Mouse (Mus musculus): ENCODE data around the gene 4930470P17Rik. TPM values are rescaled to one million over a fixed set of nuclear protein-coding genes. Genes with fewer than 3 reads are reported as not detected.

Gene 4930470P17Rik
- polyA plus RNA-seq, 1 experiment from 2014 or later = not detected

DNA sequence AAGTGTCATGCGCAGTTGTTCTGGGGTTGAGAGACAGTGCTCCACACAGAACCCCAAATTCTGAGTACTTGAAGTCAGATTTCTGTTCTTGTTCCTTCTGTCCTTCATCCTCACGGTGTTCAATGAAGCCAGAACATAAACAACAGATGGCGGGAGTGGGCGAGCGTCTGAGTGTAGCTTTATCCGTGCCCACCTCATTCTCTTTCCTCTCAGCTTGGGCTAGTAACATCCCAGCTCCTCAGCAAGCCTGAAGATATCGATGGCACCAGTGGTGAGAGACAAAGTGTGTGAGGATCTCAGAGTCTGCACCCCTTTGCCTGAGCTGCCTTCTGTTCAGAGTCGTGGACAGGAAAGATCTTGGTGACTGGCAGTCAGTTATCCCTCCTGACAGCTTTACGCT, 62.6 kb downstream of the 4930470P17Rik start:
- Histone ChIP-seq H3K4me1 (peaks cover 6% of the 10 kb centered on the region; the same call in 1 of the 2 replicates), H3K27ac (replicated peaks) (no peak overlapping the region), H3K9me3 (no peaks in the 10 kb centered on the region), H3K4me3 (no peak overlapping the region), H3K4me2 (replicated peaks) (no peak overlapping the region), H3K27me3 (no peaks in the 10 kb centered on the region), H3K36me3 (no peaks in the 10 kb centered on the region), H3K9ac (replicated peaks) (no peak overlapping the region)
- 74% methylated on average over 9 of the region's 9 CpGs for WGBS
- ATAC-seq (replicated peaks) = no peak

DNA sequence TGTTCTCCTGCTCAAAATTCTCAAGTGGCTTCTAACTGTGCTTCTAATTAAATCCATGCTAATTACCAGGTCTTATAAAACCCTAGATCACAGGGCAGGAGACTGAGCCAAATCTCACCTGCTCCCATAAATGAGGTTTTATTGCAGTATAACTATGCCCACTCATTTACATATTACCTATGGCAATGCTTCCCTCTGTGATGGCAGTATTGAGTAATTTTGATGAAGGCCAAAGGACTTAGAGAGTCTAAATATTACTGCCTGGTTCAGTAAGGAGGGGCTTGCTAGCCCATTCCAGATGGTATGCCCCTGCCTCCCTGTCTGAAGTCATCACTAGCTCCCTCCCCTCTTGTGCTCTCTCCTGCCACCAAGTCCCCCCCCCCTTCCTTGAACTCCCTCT, 66.0 kb downstream of the 4930470P17Rik start:
- Histone ChIP-seq H3K9me3 (no peaks in the 10 kb centered on the region), H3K4me1 (peaks cover 15% of the 10 kb centered on the region), H3K27me3 (no peaks in the 10 kb centered on the region), H3K9ac (replicated peaks) (no peak overlapping the region), H3K4me2 (replicated peaks) (no peak overlapping the region), H3K27ac (replicated peaks) (no peak overlapping the region), H3K4me3 (no peak overlapping the region), H3K36me3 (no peaks in the 10 kb centered on the region)
- ATAC-seq (replicated peaks) = no peak

DNA sequence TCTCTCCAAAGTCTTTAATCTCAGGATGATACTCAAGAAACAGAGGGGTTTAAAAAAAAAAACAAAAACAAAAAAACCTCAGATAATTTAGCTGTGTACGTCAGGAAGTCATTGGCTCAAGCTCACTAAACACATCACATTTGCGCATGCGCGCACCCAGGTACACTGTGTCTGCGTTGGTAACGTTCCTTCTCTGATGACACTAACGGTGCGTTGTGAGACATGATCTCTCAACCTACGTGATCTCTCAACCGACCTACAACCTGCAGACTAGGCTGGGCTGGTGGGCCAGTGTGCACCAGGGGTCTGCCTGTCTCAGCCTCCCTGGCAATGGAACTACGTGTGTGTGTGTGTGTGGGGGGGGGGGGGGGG, 67.0 kb downstream of the 4930470P17Rik start:
- H3K4me1 ChIP-seq = peaks cover 15% of the 10 kb centered on the region
- no peaks in the 10 kb centered on the region for H3K27me3 ChIP-seq
- H3K9me3 ChIP-seq = no peaks in the 10 kb centered on the region
- no peak overlapping the region for H3K4me2 ChIP-seq (replicated peaks)
- H3K9ac ChIP-seq (replicated peaks) = no peak overlapping the region
- H3K36me3 ChIP-seq = no peaks in the 10 kb centered on the region
- 88% methylated on average over 11 of the region's 11 CpGs for WGBS
- ATAC-seq (replicated peaks) = no peak
- H3K27ac ChIP-seq (replicated peaks) = peak overlapping the region; percentile 63; the same call in 1 of the 2 replicates
- no peak overlapping the region for H3K4me3 ChIP-seq

DNA sequence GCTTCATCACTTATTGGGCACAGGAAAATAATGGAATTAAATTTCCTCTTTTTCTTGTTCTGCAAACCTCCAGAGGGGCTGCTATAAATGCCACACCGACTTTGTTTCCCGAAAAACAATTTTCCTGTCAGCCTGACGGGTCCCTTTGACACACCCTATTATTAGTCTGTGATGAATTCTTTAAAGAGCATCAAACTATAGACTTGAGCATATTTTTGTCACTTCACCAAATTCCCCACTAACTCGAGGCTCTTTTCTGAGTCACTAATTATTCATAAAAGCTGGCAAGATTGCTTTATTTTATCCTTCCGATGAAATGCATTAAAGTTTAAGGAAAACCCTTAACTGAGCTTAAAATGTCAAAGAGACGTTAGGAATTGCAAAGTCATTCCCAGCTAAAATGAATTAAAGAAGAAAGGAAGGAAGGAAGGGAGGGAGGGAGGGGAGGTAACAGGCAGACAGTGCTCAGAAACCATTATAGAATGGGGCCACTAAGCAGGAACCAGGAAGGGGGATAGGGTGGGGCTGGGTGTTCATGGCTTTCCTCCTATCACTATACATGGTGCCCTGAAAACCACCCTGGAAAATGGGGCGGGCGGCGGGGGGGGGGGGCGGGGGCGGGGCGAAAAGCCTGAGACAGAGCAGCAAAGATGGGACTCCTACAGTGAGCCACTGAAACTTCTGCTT, 67.6 kb downstream of the 4930470P17Rik start:
- no peak overlapping the region for H3K9ac ChIP-seq (replicated peaks)
- WGBS = 33% methylated on average over 10 of the region's 12 CpGs
- no peaks in the 10 kb centered on the region for H3K27me3 ChIP-seq
- H3K9me3 ChIP-seq = no peaks in the 10 kb centered on the region
- peak overlapping the region; percentile 63 for H3K27ac ChIP-seq (replicated peaks)
- H3K4me2 ChIP-seq (replicated peaks) = no peak overlapping the region
- no peak overlapping the region for H3K4me3 ChIP-seq
- peaks cover 11% of the 10 kb centered on the region for H3K4me1 ChIP-seq
- ATAC-seq (replicated peaks) = peak; percentile 82
- H3K36me3 ChIP-seq = no peaks in the 10 kb centered on the region

DNA sequence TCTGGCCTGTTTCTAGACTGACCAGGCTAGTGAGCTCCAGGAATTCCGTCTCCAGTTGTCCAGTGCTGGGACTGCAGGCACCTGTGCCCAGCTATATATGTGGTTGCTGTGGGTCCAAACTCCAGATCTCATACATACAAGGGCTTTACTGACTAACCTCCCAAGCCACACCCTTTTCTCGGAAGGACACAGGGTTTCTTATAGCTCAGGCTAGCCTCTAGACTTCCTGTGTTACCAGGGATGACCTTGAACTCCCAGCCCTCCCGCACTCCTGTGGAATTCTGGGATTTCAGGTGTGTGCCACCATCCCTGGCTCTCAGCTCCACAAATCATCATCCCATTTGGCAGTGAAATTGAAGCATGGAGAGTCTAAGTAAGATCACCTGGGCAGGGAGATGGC, 71.6 kb downstream of the 4930470P17Rik start:
- Histone ChIP-seq H3K4me1 (peaks cover 9% of the 10 kb centered on the region), H3K9ac (replicated peaks) (no peak overlapping the region), H3K4me2 (replicated peaks) (no peak overlapping the region), H3K4me3 (no peak overlapping the region), H3K36me3 (no peaks in the 10 kb centered on the region), H3K27ac (replicated peaks) (no peak overlapping the region), H3K27me3 (no peaks in the 10 kb centered on the region), H3K9me3 (no peaks in the 10 kb centered on the region)
- WGBS = 95% methylated on average over 3 of the region's 3 CpGs
- no peak for ATAC-seq (replicated peaks)

DNA sequence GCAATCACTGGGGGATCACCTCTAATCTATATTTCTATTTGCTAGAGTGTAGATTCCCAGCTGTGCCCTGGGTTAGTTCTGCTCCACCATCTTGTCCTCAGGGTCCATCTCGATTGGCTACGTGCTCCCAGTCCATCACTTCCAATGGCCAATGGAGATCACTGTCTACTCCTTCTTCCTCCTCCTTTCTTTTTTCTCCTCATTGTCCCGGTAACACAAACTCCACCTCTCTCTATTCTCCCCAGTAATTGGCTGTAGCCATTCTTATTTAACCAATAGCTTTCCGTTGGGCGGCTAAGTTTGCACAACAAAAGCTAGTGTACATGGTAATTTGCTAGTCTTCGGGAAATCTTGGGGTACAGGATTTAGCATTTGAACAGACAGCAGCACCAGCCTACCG, 72.1 kb downstream of the 4930470P17Rik start:
- no peaks in the 10 kb centered on the region for H3K36me3 ChIP-seq
- no peak overlapping the region for H3K27ac ChIP-seq (replicated peaks)
- H3K27me3 ChIP-seq = no peaks in the 10 kb centered on the region
- H3K9me3 ChIP-seq = no peaks in the 10 kb centered on the region
- no peak overlapping the region for H3K4me3 ChIP-seq
- H3K4me2 ChIP-seq (replicated peaks) = no peak overlapping the region
- 90% methylated on average over 7 of the region's 7 CpGs for WGBS
- H3K4me1 ChIP-seq = peaks cover 9% of the 10 kb centered on the region
- ATAC-seq (replicated peaks) = no peak
- no peak overlapping the region for H3K9ac ChIP-seq (replicated peaks)

Other genes with a start within 250 kb of the 4930470P17Rik start
- gene Bcas1, start 174.2 kb downstream of the 4930470P17Rik start, polyA plus RNA-seq (2015; fragmentation: Nextera tagmentation; extraction: Ambion mirVana) = 2.0 TPM in 2 replicates
- gene Pfdn4, start 105.6 kb downstream of the 4930470P17Rik start, polyA plus RNA-seq (2015; fragmentation: Nextera tagmentation; extraction: Ambion mirVana) = 124 and 126 TPM in 2 replicates
- gene Cyp24a1, start 104.9 kb downstream of the 4930470P17Rik start, polyA plus RNA-seq (2015; fragmentation: Nextera tagmentation; extraction: Ambion mirVana) = 0.05 and 0.10 TPM in 2 replicates
- 73.9 and 76.7 TPM in 2 replicates for gene Dok5, start 129.8 kb upstream of the 4930470P17Rik start, polyA plus RNA-seq (2015; fragmentation: Nextera tagmentation; extraction: Ambion mirVana)

All from forebrain, embryonic 15.5 days (tissue).